Mouse (Mus musculus): Measurements from ENCODE around the gene Ly75. TPM values are rescaled to one million over a fixed set of nuclear protein-coding genes. Genes with fewer than 3 reads are reported as not detected.

Ly75 gene
- total and polyA plus RNA-seq, 3 experiments, result 0.09 to 1.4 (median 0.66) TPM

Other genes with a start within 250 kb of the Ly75 start
- gene Baz2b, start 173.5 kb downstream of the Ly75 start, total RNA-seq (2021), result 10 to 100 TPM; 60.3 to 86.8 TPM
- 7.8 and 11.9 TPM in 2 replicates for gene Baz2b, start 173.5 kb downstream of the Ly75 start, polyA plus RNA-seq (2012; rRNA removed)
- 10 to 100 TPM; 35.6 to 44.2 TPM for gene March7, start 173.4 kb downstream of the Ly75 start, total RNA-seq (2021)
- gene March7, start 173.4 kb downstream of the Ly75 start, polyA plus RNA-seq (2012; rRNA removed), result 3.7 and 4.7 TPM in 2 replicates
- 10 to 100 TPM; 32.0 to 44.6 TPM for gene Cd302, start 98.8 kb downstream of the Ly75 start, total RNA-seq (2021)
- gene Cd302, start 98.8 kb downstream of the Ly75 start, polyA plus RNA-seq (2012; rRNA removed), result 10.1 and 16.7 TPM in 2 replicates
- 1 to 10 TPM; 3.3 to 4.7 TPM for gene Pla2r1, start 170.0 kb upstream of the Ly75 start, total RNA-seq (2021)
- gene Pla2r1, start 170.0 kb upstream of the Ly75 start, polyA plus RNA-seq (2012; rRNA removed), result 0.80 and 1.2 TPM in 2 replicates

Measured in adrenal gland, adult 2 months (tissue).